Mouse (Mus musculus): ENCODE measurements around the gene Dbi. TPM values are rescaled to one million over a fixed set of nuclear protein-coding genes. Genes with fewer than 3 reads are reported as not detected.
"Not testable (repeated sequence)": the region's sequence is repeated elsewhere in the genome, so short reads cannot be mapped to it uniquely, and the experiment has no call there.

The Dbi gene
- polyA plus RNA-seq, 1 experiment from 2014 or later, result 647 TPM

- Histone ChIP-seq H3K4me3 (no peak overlapping the region), H3K4me1 (peaks cover 28% of the 10 kb centered on the region), H3K9me3 (peaks cover 8% of the 10 kb centered on the region), H3K27me3 (ENCODE audit: insufficient read depth, poor library complexity, severe bottlenecking) (no peaks in the 10 kb centered on the region), H3K36me3 (peaks cover 70% of the 10 kb centered on the region), H3K27ac (peak overlapping the region; percentile 3; the same call in 1 of the 2 replicates)
- WGBS, result 78% methylated on average over 9 of the region's 9 CpGs
- no peak for DNase-seq (ENCODE audit: low spot score)
Observed at GRCm38 (mm10) chr1:120115671-120116081, 5.2 kb downstream of the Dbi start.

GRCm38 (mm10) chr1:120112251-120113187 lies 8.4 kb downstream of the Dbi start:
- 77% methylated on average over 12 of the region's 12 CpGs for WGBS
- Histone ChIP-seq H3K27ac (no peak overlapping the region), H3K4me1 (0 out of 2 replicates have a peak, but pooled peaks cover 5% of the 10 kb centered on the region), H3K4me3 (no peak overlapping the region), H3K36me3 (peaks cover 55% of the 10 kb centered on the region), H3K27me3 (ENCODE audit: insufficient read depth, poor library complexity, severe bottlenecking) (no peaks in the 10 kb centered on the region; the same call in 1 of the 2 replicates), H3K9me3 (peaks cover 8% of the 10 kb centered on the region)
- no peak for DNase-seq (ENCODE audit: low spot score)

GRCm38 (mm10) chr1:120111766-120112165 lies 9.1 kb downstream of the Dbi start:
- DNase-seq (ENCODE audit: low spot score), result no peak
- Histone ChIP-seq H3K27ac (no peak overlapping the region), H3K36me3 (peaks cover 49% of the 10 kb centered on the region), H3K9me3 (peaks cover 8% of the 10 kb centered on the region), H3K4me1 (no peaks in the 10 kb centered on the region), H3K27me3 (ENCODE audit: insufficient read depth, poor library complexity, severe bottlenecking) (no peaks in the 10 kb centered on the region; the same call in 1 of the 2 replicates), H3K4me3 (no peak overlapping the region)
- 80% methylated on average over 8 of the region's 8 CpGs for WGBS

- WGBS, result 86% methylated on average over 19 of the region's 19 CpGs
- DNase-seq (ENCODE audit: low spot score), result no peak
- no peak overlapping the region for H3K4me3 ChIP-seq
- H3K27ac ChIP-seq, result no peak overlapping the region
- H3K36me3 ChIP-seq, result peaks cover 32% of the 10 kb centered on the region
- no peaks in the 10 kb centered on the region for H3K4me1 ChIP-seq
- H3K27me3 ChIP-seq (ENCODE audit: insufficient read depth, poor library complexity, severe bottlenecking), result no peaks in the 10 kb centered on the region; the same call in 1 of the 2 replicates
- peaks cover 7% of the 10 kb centered on the region for H3K9me3 ChIP-seq
Observed at GRCm38 (mm10) chr1:120109741-120110432, 11.0 kb downstream of the Dbi start.

- no peak for DNase-seq (ENCODE audit: low spot score)
- Histone ChIP-seq H3K4me3 (no peak overlapping the region), H3K36me3 (no peaks in the 10 kb centered on the region), H3K27ac (no peak overlapping the region), H3K27me3 (ENCODE audit: insufficient read depth, poor library complexity, severe bottlenecking) (no peaks in the 10 kb centered on the region; the same call in 1 of the 2 replicates), H3K4me1 (no peaks in the 10 kb centered on the region), H3K9me3 (no peaks in the 10 kb centered on the region)
- 82% methylated on average over 5 of the region's 5 CpGs for WGBS
Observed at GRCm38 (mm10) chr1:120105556-120105959, 15.3 kb downstream of the Dbi start.

GRCm38 (mm10) chr1:120101227-120101609 lies 19.7 kb downstream of the Dbi start:
- no peak overlapping the region for H3K4me3 ChIP-seq
- H3K4me1 ChIP-seq, result no peaks in the 10 kb centered on the region
- WGBS, result 73% methylated on average over 3 of the region's 3 CpGs
- H3K27me3 ChIP-seq (ENCODE audit: insufficient read depth, poor library complexity, severe bottlenecking), result no peaks in the 10 kb centered on the region
- DNase-seq (ENCODE audit: low spot score), result no peak
- H3K27ac ChIP-seq, result no peak overlapping the region
- H3K9me3 ChIP-seq, result no peaks in the 10 kb centered on the region
- H3K36me3 ChIP-seq, result no peaks in the 10 kb centered on the region

- H3K27ac ChIP-seq, result no peak overlapping the region
- no peaks in the 10 kb centered on the region for H3K27me3 ChIP-seq (ENCODE audit: insufficient read depth, poor library complexity, severe bottlenecking)
- 82% methylated on average over 8 of the region's 8 CpGs for WGBS
- no peak for DNase-seq (ENCODE audit: low spot score)
- H3K4me3 ChIP-seq, result no peak overlapping the region
- no peaks in the 10 kb centered on the region for H3K4me1 ChIP-seq
- no peaks in the 10 kb centered on the region for H3K9me3 ChIP-seq
- no peaks in the 10 kb centered on the region for H3K36me3 ChIP-seq
Observed at GRCm38 (mm10) chr1:120100456-120101226, 20.2 kb downstream of the Dbi start.

- no peak for DNase-seq (ENCODE audit: low spot score)
- 71% methylated on average over 6 of the region's 6 CpGs for WGBS
- Histone ChIP-seq H3K4me1 (no peaks in the 10 kb centered on the region), H3K4me3 (no peak overlapping the region), H3K9me3 (no peaks in the 10 kb centered on the region), H3K36me3 (no peaks in the 10 kb centered on the region), H3K27me3 (ENCODE audit: insufficient read depth, poor library complexity, severe bottlenecking) (no peaks in the 10 kb centered on the region), H3K27ac (no peak overlapping the region)
Observed at GRCm38 (mm10) chr1:120099483-120099882, 21.4 kb downstream of the Dbi start.

GRCm38 (mm10) chr1:120098327-120098726 lies 22.6 kb downstream of the Dbi start:
- 16% methylated on average over 7 of the region's 7 CpGs for WGBS
- no peaks in the 10 kb centered on the region for H3K36me3 ChIP-seq
- H3K4me3 ChIP-seq, result no peak overlapping the region
- no peaks in the 10 kb centered on the region for H3K9me3 ChIP-seq
- H3K27ac ChIP-seq, result no peak overlapping the region
- no peak for DNase-seq (ENCODE audit: low spot score)
- H3K27me3 ChIP-seq (ENCODE audit: insufficient read depth, poor library complexity, severe bottlenecking), result no peaks in the 10 kb centered on the region
- no peaks in the 10 kb centered on the region for H3K4me1 ChIP-seq

GRCm38 (mm10) chr1:120094920-120095319 lies 26.0 kb downstream of the Dbi start:
- Histone ChIP-seq H3K27me3 (ENCODE audit: insufficient read depth, poor library complexity, severe bottlenecking) (no peaks in the 10 kb centered on the region), H3K27ac (no peak overlapping the region), H3K9me3 (no peaks in the 10 kb centered on the region), H3K36me3 (no peaks in the 10 kb centered on the region), H3K4me1 (peaks cover 5% of the 10 kb centered on the region; the same call in 1 of the 2 replicates), H3K4me3 (no peak overlapping the region)
- 47% methylated on average over 3 of the region's 3 CpGs for WGBS
- DNase-seq (ENCODE audit: low spot score), result no peak

GRCm38 (mm10) chr1:120093482-120094134 lies 27.3 kb downstream of the Dbi start:
- not testable (repeated sequence) for H3K36me3 ChIP-seq; H3K4me3 ChIP-seq; H3K27ac ChIP-seq; DNase-seq (ENCODE audit: low spot score); H3K27me3 ChIP-seq (ENCODE audit: insufficient read depth, poor library complexity, severe bottlenecking); H3K9me3 ChIP-seq
- peaks cover 12% of the 10 kb centered on the region for H3K4me1 ChIP-seq
- WGBS, result 52% methylated on average over 11 of the region's 14 CpGs

- Histone ChIP-seq H3K27me3 (ENCODE audit: insufficient read depth, poor library complexity, severe bottlenecking) (no peaks in the 10 kb centered on the region), H3K27ac (no peak overlapping the region), H3K36me3 (no peaks in the 10 kb centered on the region), H3K4me1 (peaks cover 12% of the 10 kb centered on the region), H3K4me3 (no peak overlapping the region), H3K9me3 (no peaks in the 10 kb centered on the region)
- 73% methylated on average over 8 of the region's 8 CpGs for WGBS
- DNase-seq (ENCODE audit: low spot score), result no peak
Observed at GRCm38 (mm10) chr1:120090880-120091570, 29.9 kb downstream of the Dbi start.

Measured in heart, embryonic 10.5 days (tissue).